Mouse (Mus musculus): Measurements from ENCODE around the gene Insyn1. TPM values are rescaled to one million over a fixed set of nuclear protein-coding genes. Genes with fewer than 3 reads are reported as not detected.
A peak's percentile ranks its signal among the peaks of the same experiment; 100 is the strongest.

Gene Insyn1
- polyA plus RNA-seq, 1 experiment from 2014 or later: 15.1 TPM

DNA sequence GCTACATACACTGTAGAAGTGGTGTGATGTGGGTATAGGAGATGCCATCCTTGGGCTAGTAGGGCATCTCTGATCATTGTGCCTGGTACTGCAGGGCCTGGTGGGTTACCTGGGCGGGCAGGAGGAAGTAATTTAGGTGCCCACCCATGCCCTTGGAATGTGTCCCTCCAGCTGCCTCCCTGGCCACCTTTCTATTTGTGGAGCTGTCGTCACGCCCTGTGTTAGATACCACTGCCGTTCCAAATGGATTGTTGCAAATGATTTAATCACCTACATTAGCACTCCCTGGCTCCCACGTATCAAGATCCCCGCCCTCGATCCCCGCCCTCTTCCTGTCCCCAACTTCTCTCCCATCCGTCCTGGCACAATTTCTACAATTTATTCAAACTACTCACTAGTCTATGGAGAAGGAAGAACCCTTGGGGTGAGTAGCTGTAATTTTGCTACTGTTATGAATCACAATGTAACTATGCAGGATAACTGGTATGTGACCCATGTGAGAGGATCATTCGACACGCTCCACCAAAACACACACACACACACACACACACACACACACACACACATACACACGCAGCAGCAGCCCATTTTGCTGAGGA lies 40.3 kb upstream of the Insyn1 start:
- Histone ChIP-seq H3K4me1 (replicated peaks; ENCODE audit: control insufficient read depth, insufficient read depth, low read length) (peaks cover 9% of the 10 kb centered on the region), H3K4me2 (replicated peaks) (no peak overlapping the region), H3K27me3 (ENCODE audit: control insufficient read depth, insufficient read depth, low read length) (no peaks in the 10 kb centered on the region), H3K9ac (no peak overlapping the region), H3K4me3 (replicated peaks; ENCODE audit: low read length) (no peak overlapping the region), H3K9me3 (ENCODE audit: control insufficient read depth, low read length) (no peaks in the 10 kb centered on the region), H3K36me3 (replicated peaks; ENCODE audit: control insufficient read depth, insufficient read depth) (no peaks in the 10 kb centered on the region), H3K27ac (no peak overlapping the region)
- 85% methylated on average over 12 of the region's 12 CpGs for WGBS
- no peak for ATAC-seq (ENCODE audit: low FRiP score)
- no peak for DNase-seq (ENCODE audit: low spot score)

- Histone ChIP-seq H3K4me3 (replicated peaks; ENCODE audit: low read length) (no peak overlapping the region), H3K9ac (no peak overlapping the region), H3K4me2 (replicated peaks) (no peak overlapping the region), H3K27ac (peak overlapping the region; percentile 45; the same call in 1 of the 2 replicates), H3K36me3 (replicated peaks; ENCODE audit: control insufficient read depth, insufficient read depth) (no peaks in the 10 kb centered on the region), H3K27me3 (ENCODE audit: control insufficient read depth, insufficient read depth, low read length) (no peaks in the 10 kb centered on the region), H3K4me1 (replicated peaks; ENCODE audit: control insufficient read depth, insufficient read depth, low read length) (peaks cover 9% of the 10 kb centered on the region), H3K9me3 (ENCODE audit: control insufficient read depth, low read length) (no peaks in the 10 kb centered on the region)
- ATAC-seq (ENCODE audit: low FRiP score) (no peak), DNase-seq (ENCODE audit: low spot score) (no peak)
- 23% methylated on average over 3 of the region's 3 CpGs for WGBS
Measured at GRCm38 (mm10) chr9:58449526-58449925, 38.9 kb upstream of the Insyn1 start.

GRCm38 (mm10) chr9:58453791-58454378 lies 34.5 kb upstream of the Insyn1 start:
- no peaks in the 10 kb centered on the region for H3K27me3 ChIP-seq (ENCODE audit: control insufficient read depth, insufficient read depth, low read length)
- no peaks in the 10 kb centered on the region for H3K9me3 ChIP-seq (ENCODE audit: control insufficient read depth, low read length)
- DNase-seq (ENCODE audit: low spot score) (no peak), ATAC-seq (ENCODE audit: low FRiP score) (no peak)
- WGBS: 86% methylated on average over 5 of the region's 5 CpGs
- no peak overlapping the region for H3K4me2 ChIP-seq (replicated peaks)
- no peak overlapping the region for H3K4me3 ChIP-seq (replicated peaks; ENCODE audit: low read length)
- H3K36me3 ChIP-seq (replicated peaks; ENCODE audit: control insufficient read depth, insufficient read depth): no peaks in the 10 kb centered on the region
- no peak overlapping the region for H3K27ac ChIP-seq
- peaks cover 39% of the 10 kb centered on the region for H3K4me1 ChIP-seq (replicated peaks; ENCODE audit: control insufficient read depth, insufficient read depth, low read length)
- H3K9ac ChIP-seq: no peak overlapping the region

GRCm38 (mm10) chr9:58454886-58455285 lies 33.5 kb upstream of the Insyn1 start:
- no peaks in the 10 kb centered on the region for H3K36me3 ChIP-seq (replicated peaks; ENCODE audit: control insufficient read depth, insufficient read depth)
- DNase-seq (ENCODE audit: low spot score): no peak
- H3K9ac ChIP-seq: no peak overlapping the region
- H3K27ac ChIP-seq: no peak overlapping the region
- H3K27me3 ChIP-seq (ENCODE audit: control insufficient read depth, insufficient read depth, low read length): no peaks in the 10 kb centered on the region
- peaks cover 34% of the 10 kb centered on the region for H3K4me1 ChIP-seq (replicated peaks; ENCODE audit: control insufficient read depth, insufficient read depth, low read length)
- H3K4me2 ChIP-seq (replicated peaks): no peak overlapping the region
- H3K9me3 ChIP-seq (ENCODE audit: control insufficient read depth, low read length): no peaks in the 10 kb centered on the region
- no peak overlapping the region for H3K4me3 ChIP-seq (replicated peaks; ENCODE audit: low read length)
- WGBS: 40% methylated on average over 3 of the region's 3 CpGs
- ATAC-seq (ENCODE audit: low FRiP score): no peak

DNA sequence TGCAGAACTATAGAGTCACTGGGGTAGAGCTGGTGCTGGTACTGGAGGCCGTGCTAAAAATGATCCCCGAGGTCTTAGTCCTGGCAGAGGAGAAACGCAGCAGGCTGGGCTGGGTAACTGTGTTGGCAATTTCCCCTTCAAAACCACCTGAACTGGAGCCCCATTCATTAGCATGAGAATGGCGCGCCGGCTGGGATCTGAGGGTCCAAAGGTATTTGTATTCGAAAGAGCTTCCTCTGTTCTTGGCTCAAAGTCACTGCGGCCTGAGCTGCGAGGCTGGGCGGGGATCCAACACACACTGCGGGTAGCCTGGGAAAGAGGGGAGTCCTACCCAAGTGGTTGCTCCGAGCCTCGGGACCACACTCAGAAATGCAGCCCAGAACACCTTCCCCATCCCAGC lies 32.6 kb upstream of the Insyn1 start:
- H3K9me3 ChIP-seq (ENCODE audit: control insufficient read depth, low read length): no peaks in the 10 kb centered on the region
- 3% methylated on average over 13 of the region's 13 CpGs for WGBS
- no peaks in the 10 kb centered on the region for H3K36me3 ChIP-seq (replicated peaks; ENCODE audit: control insufficient read depth, insufficient read depth)
- ATAC-seq (ENCODE audit: low FRiP score) (peak; percentile 64; the same call in 1 of the 2 replicates), DNase-seq (ENCODE audit: low spot score) (peak; percentile 73)
- no peaks in the 10 kb centered on the region for H3K27me3 ChIP-seq (ENCODE audit: control insufficient read depth, insufficient read depth, low read length)
- peaks cover 34% of the 10 kb centered on the region for H3K4me1 ChIP-seq (replicated peaks; ENCODE audit: control insufficient read depth, insufficient read depth, low read length)
- no peak overlapping the region for H3K4me3 ChIP-seq (replicated peaks; ENCODE audit: low read length)
- H3K9ac ChIP-seq: no peak overlapping the region
- peak overlapping the region; percentile 16 for H3K27ac ChIP-seq
- H3K4me2 ChIP-seq (replicated peaks): no peak overlapping the region

- Histone ChIP-seq H3K4me3 (replicated peaks; ENCODE audit: low read length) (no peak overlapping the region), H3K4me1 (replicated peaks; ENCODE audit: control insufficient read depth, insufficient read depth, low read length) (peaks cover 34% of the 10 kb centered on the region), H3K27ac (peak overlapping the region; percentile 58), H3K4me2 (replicated peaks) (no peak overlapping the region), H3K36me3 (replicated peaks; ENCODE audit: control insufficient read depth, insufficient read depth) (no peaks in the 10 kb centered on the region), H3K9me3 (ENCODE audit: control insufficient read depth, low read length) (no peaks in the 10 kb centered on the region), H3K27me3 (ENCODE audit: control insufficient read depth, insufficient read depth, low read length) (no peaks in the 10 kb centered on the region), H3K9ac (no peak overlapping the region)
- 40% methylated on average over 7 of the region's 7 CpGs for WGBS
- ATAC-seq (ENCODE audit: low FRiP score) (peak; percentile 77), DNase-seq (ENCODE audit: low spot score) (peak; percentile 73)
Measured at GRCm38 (mm10) chr9:58457481-58457955, 30.9 kb upstream of the Insyn1 start.

DNA sequence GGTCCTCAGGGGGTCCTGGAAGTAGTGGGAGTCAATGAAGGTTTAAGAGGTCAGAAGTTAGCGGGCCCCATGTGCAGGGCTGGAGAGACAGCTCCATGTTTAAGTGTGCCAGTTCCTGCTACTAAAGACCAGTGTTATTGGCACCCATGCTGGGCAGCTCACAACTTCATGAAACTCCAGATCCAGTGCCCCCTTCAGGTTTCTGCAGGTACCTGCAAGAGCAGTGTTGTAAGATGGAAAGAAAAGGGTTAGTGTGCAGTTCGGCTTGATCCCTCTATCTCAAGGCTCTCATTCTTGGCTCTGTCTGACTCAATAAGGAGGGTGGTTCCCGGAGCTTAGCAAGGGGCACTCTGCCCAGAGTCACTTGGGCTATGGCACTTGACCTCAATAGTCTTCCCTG lies 30.1 kb upstream of the Insyn1 start:
- DNase-seq (ENCODE audit: low spot score) (no peak), ATAC-seq (ENCODE audit: low FRiP score) (no peak)
- H3K27ac ChIP-seq: no peak overlapping the region
- H3K27me3 ChIP-seq (ENCODE audit: control insufficient read depth, insufficient read depth, low read length): no peaks in the 10 kb centered on the region
- H3K4me2 ChIP-seq (replicated peaks): no peak overlapping the region
- peaks cover 34% of the 10 kb centered on the region for H3K4me1 ChIP-seq (replicated peaks; ENCODE audit: control insufficient read depth, insufficient read depth, low read length)
- no peaks in the 10 kb centered on the region for H3K9me3 ChIP-seq (ENCODE audit: control insufficient read depth, low read length)
- H3K36me3 ChIP-seq (replicated peaks; ENCODE audit: control insufficient read depth, insufficient read depth): no peaks in the 10 kb centered on the region
- no peak overlapping the region for H3K4me3 ChIP-seq (replicated peaks; ENCODE audit: low read length)
- WGBS: 75% methylated on average over 3 of the region's 3 CpGs
- no peak overlapping the region for H3K9ac ChIP-seq

DNA sequence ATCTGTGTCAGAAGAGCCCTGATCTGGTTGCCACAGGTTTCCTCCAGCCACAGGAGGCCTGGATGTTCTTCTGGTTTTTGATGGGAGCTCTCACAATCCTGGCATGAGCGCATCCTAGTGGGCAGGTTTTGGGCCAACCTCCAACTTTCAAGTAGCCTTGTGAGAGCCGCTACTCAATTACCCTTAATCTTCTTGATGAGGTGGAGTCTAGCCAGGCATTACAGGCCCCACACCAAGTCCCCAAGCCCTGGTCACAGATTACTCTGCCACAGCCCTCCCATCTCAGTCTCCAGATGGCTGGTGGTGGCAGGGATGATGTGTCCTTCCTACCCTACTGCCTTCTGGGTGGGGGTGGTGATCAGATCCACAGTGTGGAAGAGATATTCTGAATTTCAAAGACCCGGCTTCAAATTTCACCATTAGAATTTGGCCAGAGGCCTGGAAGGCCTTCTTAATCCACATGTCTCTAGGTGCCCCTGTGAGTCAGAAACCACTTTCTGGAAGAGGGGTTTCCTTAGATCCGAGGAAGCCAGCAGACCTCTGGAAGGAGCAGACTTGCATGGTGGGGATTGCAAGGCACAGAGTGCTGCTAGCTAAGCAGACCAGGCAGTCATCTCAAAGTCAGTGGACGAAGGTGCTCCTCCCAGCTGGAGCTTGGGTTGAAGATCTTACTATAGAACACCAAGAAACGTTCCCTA lies 29.4 kb upstream of the Insyn1 start:
- peaks cover 34% of the 10 kb centered on the region for H3K4me1 ChIP-seq (replicated peaks; ENCODE audit: control insufficient read depth, insufficient read depth, low read length)
- 80% methylated on average over 6 of the region's 6 CpGs for WGBS
- ATAC-seq (ENCODE audit: low FRiP score): no peak

DNA sequence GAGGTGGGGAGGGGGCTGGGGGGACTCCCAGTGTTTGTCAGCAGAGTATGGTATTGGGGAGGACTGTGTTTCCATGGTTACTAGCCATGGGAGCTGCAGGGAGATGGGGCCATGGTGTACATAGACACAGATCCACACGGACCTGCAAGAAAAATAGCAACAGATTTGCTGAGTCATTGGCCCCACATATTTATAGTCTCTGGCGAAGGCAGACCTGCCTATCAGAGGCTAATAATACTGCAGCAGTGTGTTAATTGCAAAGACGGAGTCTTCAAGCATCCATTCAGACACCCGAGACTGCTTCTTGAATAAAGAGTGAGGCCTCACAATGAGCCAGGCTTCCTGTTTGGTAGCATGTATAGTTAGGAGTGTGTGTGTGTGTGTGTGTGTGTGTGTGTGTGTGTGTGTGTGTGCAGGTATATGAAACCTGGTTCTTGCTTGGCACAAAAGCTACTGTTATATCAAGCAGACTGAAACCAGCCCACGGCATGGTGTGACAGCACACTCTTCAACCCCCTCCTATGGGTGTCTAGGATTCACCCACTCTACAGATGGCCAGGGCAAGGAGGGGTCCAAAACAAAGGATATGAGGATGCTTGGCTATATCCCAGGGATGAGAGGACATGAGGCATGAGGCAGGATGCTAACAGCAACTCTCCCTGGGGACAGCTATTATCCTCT lies 20.9 kb upstream of the Insyn1 start:
- 56% methylated on average over 5 of the region's 5 CpGs for WGBS

More for the DNA sequence above, 29.4 kb upstream of the Insyn1 start:
- H3K9ac ChIP-seq: no peak overlapping the region
- DNase-seq (ENCODE audit: low spot score): no peak
- no peak overlapping the region for H3K4me2 ChIP-seq (replicated peaks)
- no peaks in the 10 kb centered on the region for H3K27me3 ChIP-seq (ENCODE audit: control insufficient read depth, insufficient read depth, low read length)
- H3K9me3 ChIP-seq (ENCODE audit: control insufficient read depth, low read length): no peaks in the 10 kb centered on the region
- no peak overlapping the region for H3K27ac ChIP-seq
- H3K36me3 ChIP-seq (replicated peaks; ENCODE audit: control insufficient read depth, insufficient read depth): no peaks in the 10 kb centered on the region
- H3K4me3 ChIP-seq (replicated peaks; ENCODE audit: low read length): no peak overlapping the region

More for the DNA sequence above, 20.9 kb upstream of the Insyn1 start:
- Histone ChIP-seq H3K27ac (no peak overlapping the region), H3K4me2 (replicated peaks) (no peak overlapping the region), H3K27me3 (ENCODE audit: control insufficient read depth, insufficient read depth, low read length) (no peaks in the 10 kb centered on the region), H3K36me3 (replicated peaks; ENCODE audit: control insufficient read depth, insufficient read depth) (no peaks in the 10 kb centered on the region), H3K9ac (no peak overlapping the region), H3K4me1 (replicated peaks; ENCODE audit: control insufficient read depth, insufficient read depth, low read length) (peaks cover 6% of the 10 kb centered on the region; the same call in 1 of the 2 replicates), H3K4me3 (replicated peaks; ENCODE audit: low read length) (no peak overlapping the region), H3K9me3 (ENCODE audit: control insufficient read depth, low read length) (no peaks in the 10 kb centered on the region)
- ATAC-seq (ENCODE audit: low FRiP score) (peak; percentile 53; the same call in 1 of the 2 replicates), DNase-seq (ENCODE audit: low spot score) (no peak)

Measured in hindbrain, embryonic 14.5 days (tissue).